Mouse (Mus musculus) stomach, postnatal 0 days (tissue): ENCODE measurements around the gene Tmem107.

ENCODE experiments used
- CTCF ChIP-seq: IDR thresholded peaks from 2 replicates; pipeline ENCODE4 v1.5.1; 2016; ENCODE audit warnings: antibody characterized with exemption, low read depth, mild to moderate bottlenecking, moderate library complexity
- EP300 ChIP-seq: optimal IDR thresholded peaks from 2 replicates; pipeline ENCODE3; 2016; ENCODE audit warnings: antibody characterized with exemption

- TF ChIP-seq CTCF = no peak
- TF ChIP-seq EP300 = no peak
Measured at GRCm38 (mm10) chr11:69065394-69065925, 5.1 kb upstream of the Tmem107 start.
